Mouse (Mus musculus) hindbrain, postnatal 0 days (tissue): ENCODE results near the gene Galnt10. TPM values are rescaled to one million over a fixed set of nuclear protein-coding genes. Genes with fewer than 3 reads are reported as not detected.

Experiments used
- ATAC-seq: fragments of 200-750 bp; cut with Nextera tagmentation; 2 replicates; pipeline ENCODE4 v1.8.0; 2017; ENCODE audit warnings: mild to moderate bottlenecking, moderate TSS enrichment, moderate library complexity
- DNase-seq: peaks from one replicate; pipeline ENCODE4 v3.0.0-alpha.2; 2015; ENCODE audit warnings: low spot score
- H3K27ac ChIP-seq: fragments of 300-500 bp; sonication (generic); 2 replicates; pipeline ENCODE4 v1.5.1; 2014; ENCODE audit warnings: mild to moderate bottlenecking
- H3K27me3 ChIP-seq: fragments of 300-500 bp; sonication (generic); 2 replicates; pipeline ENCODE4 v1.6.1; 2014; ENCODE audit warnings: low read length, mixed read lengths; ENCODE audit not compliant: insufficient read depth
- H3K36me3 ChIP-seq: fragments of 300-500 bp; sonication (generic); 2 replicates; pipeline ENCODE4 v1.6.1; 2014; ENCODE audit warnings: low read length, mixed read lengths; ENCODE audit not compliant: insufficient read depth
- H3K4me1 ChIP-seq: fragments of 300-500 bp; sonication (generic); 2 replicates; pipeline ENCODE4 v1.6.1; 2014; ENCODE audit warnings: antibody characterized with exemption, low read length, mixed read lengths; ENCODE audit not compliant: insufficient read depth
- H3K4me2 ChIP-seq: fragments of 300-500 bp; sonication (generic); 2 replicates; pipeline ENCODE4 v1.6.1; 2014; ENCODE audit warnings: low read depth, mild to moderate bottlenecking, low read length, moderate library complexity, mixed read lengths
- H3K4me3 ChIP-seq: fragments of 300-500 bp; sonication (generic); 2 replicates; pipeline ENCODE4 v1.5.1; 2014; ENCODE audit warnings: low read length
- H3K9ac ChIP-seq: fragments of 300-500 bp; sonication (generic); replicated peaks from 2 replicates; pipeline ENCODE4 v1.6.1; 2014; ENCODE audit warnings: mild to moderate bottlenecking, low read length, moderate library complexity, mixed read lengths
- H3K9me3 ChIP-seq: fragments of 300-500 bp; sonication (generic); 2 replicates; pipeline ENCODE4 v1.6.1; 2016; ENCODE audit warnings: low read length, mixed read lengths
- CTCF ChIP-seq: IDR thresholded peaks from 2 replicates; pipeline ENCODE4 v1.5.1; 2016; ENCODE audit warnings: antibody characterized with exemption, control low read depth, low read depth
- WGBS: fragments of 180-500 bp; shearing (Covaris S2); extraction: QIAGEN DNeasy Blood & Tissue Kit; methylation state at CpG from one replicate; pipeline ENCODE4 v1.1.7; 2014; 5-methylcytosine and 5-hydroxymethylcytosine counted together
- polyA plus RNA-seq: library from polyadenylated mRNA; unstranded; fragments of >200 nt; fragmentation: Nextera tagmentation; extraction: Ambion mirVana; gene quantifications from 2 replicates; pipeline ENCODE4 v1.2.1, GENCODE M21; 2015
- total RNA-seq: library from RNA; depleted of rRNA; stranded (reverse); fragments of >200 nt; gene quantifications from 2 replicates; pipeline ENCODE4 v1.2.3, GENCODE M21; 2014

The Galnt10 gene
- total and polyA plus RNA-seq, 2 experiments from 2014 or later: 10.9 to 20.3 TPM

DNA sequence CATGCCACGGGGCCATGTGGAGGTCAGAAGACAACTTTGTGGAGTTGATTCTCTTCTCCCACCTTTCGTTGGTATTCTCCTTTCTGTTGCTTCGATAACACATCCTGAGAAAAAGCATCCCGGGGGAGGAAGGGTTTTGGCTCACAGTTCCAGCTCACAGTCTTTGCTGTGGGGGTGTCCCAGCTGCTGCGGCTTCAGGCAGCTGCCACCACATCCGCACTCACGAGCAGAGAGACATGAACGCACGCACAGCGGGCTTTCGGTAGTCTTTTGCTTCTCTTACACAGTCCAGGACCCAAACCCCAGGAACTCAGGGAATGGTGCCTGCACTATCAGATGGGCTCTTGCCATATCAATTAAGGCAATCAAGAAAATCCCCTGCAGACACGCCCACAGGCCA lies 37.9 kb downstream of the Galnt10 start:
- Histone ChIP-seq H3K36me3 (no peaks in the 10 kb centered on the region), H3K9me3 (no peaks in the 10 kb centered on the region), H3K9ac (no peak overlapping the region), H3K4me2 (no peak overlapping the region), H3K27ac (no peak overlapping the region), H3K4me3 (no peak overlapping the region), H3K27me3 (no peaks in the 10 kb centered on the region), H3K4me1 (peaks cover 6% of the 10 kb centered on the region)
- 75% methylated on average over 12 of the region's 12 CpGs for WGBS
- DNase-seq (no peak), ATAC-seq (no peak)
- no peak for TF ChIP-seq CTCF

DNA sequence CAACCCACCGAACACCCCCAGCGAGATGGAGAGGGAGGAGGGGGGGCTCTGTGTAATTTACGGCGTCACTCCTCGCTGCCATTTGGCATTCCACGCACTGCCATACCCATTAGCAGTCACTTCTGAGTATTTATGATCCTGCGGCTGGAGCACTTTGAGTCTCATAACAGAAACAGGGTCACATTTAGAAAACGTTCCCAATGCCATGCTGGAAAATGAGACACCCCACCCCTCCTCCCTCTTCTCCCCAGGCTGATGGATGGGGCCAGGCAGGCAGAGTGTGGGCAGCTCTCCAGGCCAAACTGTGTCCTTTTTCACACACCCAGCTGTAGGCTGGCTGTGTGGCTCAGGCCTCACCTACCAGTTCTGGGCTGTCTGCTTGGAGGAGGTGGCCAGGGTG lies 38.7 kb downstream of the Galnt10 start:
- no peaks in the 10 kb centered on the region for H3K36me3 ChIP-seq
- H3K9ac ChIP-seq: no peak overlapping the region
- no peak overlapping the region for H3K4me3 ChIP-seq
- no peak for TF ChIP-seq CTCF
- H3K27me3 ChIP-seq: no peaks in the 10 kb centered on the region
- H3K27ac ChIP-seq: no peak overlapping the region
- 33% methylated on average over 8 of the region's 8 CpGs for WGBS
- no peaks in the 10 kb centered on the region for H3K9me3 ChIP-seq
- DNase-seq (peak; percentile 15), ATAC-seq (no peak)
- H3K4me1 ChIP-seq: peaks cover 6% of the 10 kb centered on the region
- H3K4me2 ChIP-seq: no peak overlapping the region

DNA sequence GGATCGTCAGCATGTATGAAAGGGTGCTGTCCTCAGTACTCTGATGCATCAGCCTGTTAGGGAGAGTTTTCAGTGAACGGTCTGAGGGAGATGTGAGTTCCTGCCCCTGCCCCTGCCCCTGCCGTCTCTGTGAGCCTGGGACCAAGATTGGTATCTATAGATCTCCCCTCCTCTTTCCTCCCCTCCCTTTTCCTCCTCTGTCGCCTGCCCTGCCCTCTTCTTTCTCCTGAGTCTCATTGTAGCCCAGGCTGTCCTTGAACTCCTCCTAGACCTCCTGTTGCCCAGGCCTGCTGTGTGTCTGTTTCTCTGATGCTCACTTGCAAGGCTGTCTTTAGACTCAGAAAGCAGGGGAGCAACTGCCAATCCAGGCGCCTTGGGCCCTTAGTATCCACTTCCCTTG lies 39.6 kb downstream of the Galnt10 start:
- Histone ChIP-seq H3K9me3 (no peaks in the 10 kb centered on the region), H3K27me3 (no peaks in the 10 kb centered on the region), H3K4me1 (peaks cover 6% of the 10 kb centered on the region), H3K27ac (no peak overlapping the region), H3K4me3 (no peak overlapping the region), H3K4me2 (no peak overlapping the region), H3K9ac (no peak overlapping the region), H3K36me3 (no peaks in the 10 kb centered on the region)
- TF ChIP-seq CTCF: no peak
- DNase-seq (no peak), ATAC-seq (no peak)
- WGBS: 53% methylated on average over 5 of the region's 5 CpGs

DNA sequence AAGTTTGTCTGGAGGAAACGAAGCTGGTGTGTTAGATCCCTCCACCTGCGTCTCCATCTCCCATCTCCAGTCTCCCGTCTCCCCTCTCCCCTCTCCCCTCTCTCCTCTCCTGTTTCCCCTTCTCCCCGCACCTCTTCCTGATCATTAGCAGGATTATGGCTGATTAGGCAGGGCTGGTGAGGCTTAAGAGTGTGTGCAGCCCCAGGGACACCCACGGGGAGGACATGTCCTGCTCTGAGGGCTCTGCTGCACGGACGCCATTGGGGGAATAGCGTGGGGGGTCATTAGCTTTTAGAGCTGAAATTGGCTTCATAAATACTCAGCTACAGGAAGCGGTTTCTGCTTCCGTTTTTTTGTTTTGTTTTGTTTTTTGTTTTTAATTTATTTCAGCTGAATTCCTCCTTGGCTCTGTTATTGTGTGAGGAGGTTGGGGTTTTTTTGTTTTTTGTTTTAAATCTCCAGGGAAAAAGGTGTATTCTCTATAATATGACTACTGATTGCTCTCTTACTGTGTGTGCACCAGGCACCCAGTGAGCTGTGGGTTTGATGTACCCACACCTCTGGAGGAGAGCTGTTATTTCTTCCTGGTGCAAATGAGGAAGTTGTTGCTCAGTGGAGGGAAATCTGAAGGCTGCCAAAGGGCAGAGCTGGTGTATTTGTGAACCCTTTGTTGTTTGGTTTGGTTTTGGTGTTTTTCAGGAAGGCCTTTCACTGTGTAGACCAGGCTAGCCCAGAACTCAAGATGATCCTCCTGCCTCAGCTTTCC lies 40.6 kb downstream of the Galnt10 start:
- ATAC-seq: no peak
- TF ChIP-seq CTCF: no peak
- Histone ChIP-seq H3K4me2 (no peak overlapping the region), H3K27me3 (no peaks in the 10 kb centered on the region), H3K9ac (no peak overlapping the region), H3K4me1 (peaks cover 6% of the 10 kb centered on the region), H3K27ac (no peak overlapping the region), H3K9me3 (no peaks in the 10 kb centered on the region), H3K36me3 (no peaks in the 10 kb centered on the region), H3K4me3 (no peak overlapping the region)
- WGBS: 42% methylated on average over 10 of the region's 10 CpGs
- no peak for DNase-seq

DNA sequence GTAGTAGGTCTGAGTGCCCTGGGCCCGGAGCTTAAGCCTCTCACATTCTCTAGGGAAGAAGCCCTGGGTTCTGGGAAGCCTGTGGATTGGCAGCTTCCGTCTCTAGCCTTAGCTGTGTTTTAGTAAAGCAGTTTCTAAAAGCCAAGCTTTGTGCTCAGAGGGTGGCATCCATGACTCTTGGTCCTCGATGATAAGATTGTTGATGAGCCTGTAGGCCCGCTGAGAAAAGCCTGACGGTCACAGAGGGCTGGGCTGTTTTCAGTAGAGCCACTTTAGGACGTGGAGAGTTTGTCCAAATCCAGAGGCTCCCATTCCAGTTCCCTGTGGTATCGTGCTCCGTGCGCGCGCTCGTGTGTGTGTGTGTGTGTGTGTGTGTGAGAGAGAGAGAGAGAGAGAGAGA lies 41.6 kb downstream of the Galnt10 start:
- no peak for TF ChIP-seq CTCF
- Histone ChIP-seq H3K4me3 (no peak overlapping the region), H3K4me2 (no peak overlapping the region), H3K27me3 (no peaks in the 10 kb centered on the region), H3K4me1 (peaks cover 6% of the 10 kb centered on the region), H3K27ac (no peak overlapping the region), H3K9ac (no peak overlapping the region), H3K36me3 (no peaks in the 10 kb centered on the region), H3K9me3 (no peaks in the 10 kb centered on the region)
- DNase-seq (no peak), ATAC-seq (no peak)
- 79% methylated on average over 12 of the region's 12 CpGs for WGBS

DNA sequence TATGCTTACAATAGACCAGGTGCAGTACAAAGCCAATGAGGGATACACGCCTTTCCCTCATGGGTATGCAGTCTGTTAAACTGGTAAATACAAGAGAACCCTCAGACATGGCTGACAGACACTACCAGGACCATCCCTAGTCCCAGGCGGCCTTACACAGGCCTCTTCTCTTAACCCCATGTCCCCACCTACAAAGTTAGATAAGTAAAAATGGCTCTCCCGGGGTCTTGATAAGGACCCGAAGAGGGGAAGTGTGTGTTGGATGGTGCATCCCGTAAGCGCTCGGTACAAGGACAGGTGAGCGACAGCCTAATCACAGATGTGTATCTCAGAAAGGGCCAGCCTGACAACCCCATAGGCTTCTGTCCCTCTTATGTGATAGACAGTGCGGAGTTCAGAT lies 42.0 kb downstream of the Galnt10 start:
- Histone ChIP-seq H3K4me1 (peaks cover 6% of the 10 kb centered on the region), H3K9me3 (no peaks in the 10 kb centered on the region), H3K9ac (no peak overlapping the region), H3K36me3 (no peaks in the 10 kb centered on the region), H3K27me3 (no peaks in the 10 kb centered on the region), H3K4me3 (no peak overlapping the region), H3K4me2 (no peak overlapping the region), H3K27ac (no peak overlapping the region)
- DNase-seq: no peak
- TF ChIP-seq CTCF: no peak
- 95% methylated on average over 9 of the region's 9 CpGs for WGBS
- ATAC-seq: no peak

DNA sequence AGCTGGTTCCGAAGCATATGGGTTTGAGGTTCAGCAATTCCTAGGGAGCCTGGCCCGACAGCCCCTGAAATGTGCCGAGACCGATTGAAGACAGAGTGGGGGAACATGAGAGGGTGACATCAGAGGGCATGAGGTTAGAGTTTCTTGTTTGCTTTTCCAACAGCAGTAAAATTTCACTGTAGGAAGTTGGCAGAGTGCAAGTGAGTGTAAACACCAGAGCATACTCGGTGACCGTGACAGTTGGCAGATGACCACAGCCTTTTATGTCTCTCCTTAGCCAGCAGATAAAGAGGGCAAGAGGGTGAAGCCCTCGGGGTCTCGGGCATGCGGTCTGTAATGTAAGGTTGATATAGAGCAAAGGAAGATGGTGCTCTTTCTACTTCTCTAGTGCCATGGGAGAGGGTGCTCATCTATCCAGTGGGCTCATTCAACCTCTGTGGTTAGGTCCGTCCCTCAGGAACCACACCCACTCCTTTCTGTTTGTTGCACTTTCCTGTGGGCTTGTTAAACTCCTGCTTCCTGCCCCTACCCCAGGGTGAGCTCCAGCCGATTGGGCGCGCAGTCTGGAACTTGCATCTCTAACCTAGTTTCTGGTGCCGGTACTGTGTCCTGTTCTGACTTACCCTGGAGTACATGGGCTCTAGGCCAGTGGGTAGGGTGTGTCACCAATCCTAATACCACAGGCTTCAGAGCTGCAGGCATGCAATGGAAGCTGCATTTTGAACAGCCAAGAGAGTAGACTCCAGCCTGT lies 43.1 kb downstream of the Galnt10 start:
- peaks cover 6% of the 10 kb centered on the region for H3K4me1 ChIP-seq
- H3K9me3 ChIP-seq: no peaks in the 10 kb centered on the region

More for the DNA sequence above, 43.1 kb downstream of the Galnt10 start:
- Histone ChIP-seq H3K27ac (no peak overlapping the region), H3K36me3 (no peaks in the 10 kb centered on the region), H3K4me3 (no peak overlapping the region), H3K9ac (no peak overlapping the region), H3K27me3 (no peaks in the 10 kb centered on the region), H3K4me2 (no peak overlapping the region)
- TF ChIP-seq CTCF: no peak
- DNase-seq (no peak), ATAC-seq (no peak)
- 71% methylated on average over 14 of the region's 14 CpGs for WGBS
